Mouse (Mus musculus): ENCODE measurements at regions not wholly inside any gene's neighbourhood (a gene's known extent, or its start where the extent isn't known, plus 50 kb on each side); places are given as distances from the start of the nearest gene placed in this dataset.

DNA sequence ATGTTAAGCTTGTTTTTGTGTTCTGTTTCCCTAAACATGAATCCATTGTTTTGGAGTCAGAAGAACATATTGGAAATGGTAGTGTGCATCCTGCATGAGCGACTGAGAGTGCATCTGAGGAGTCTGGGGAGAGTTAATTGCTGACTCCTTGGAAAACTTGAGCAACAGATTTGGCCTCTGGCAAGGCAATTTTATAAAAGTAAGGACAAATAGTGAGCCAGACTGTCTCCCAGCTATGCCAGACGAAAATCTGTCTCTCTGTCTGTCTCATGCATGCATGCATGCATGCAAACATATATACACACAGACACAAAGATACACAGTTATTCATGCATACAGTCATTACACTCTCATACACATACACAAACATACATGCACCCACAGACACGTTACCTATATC, 2232.7 kb downstream of the 4930444P10Rik start:
- Histone ChIP-seq H3K9me3 (ENCODE audit: control insufficient read depth, low read length) (no peaks in the 10 kb centered on the region), H3K36me3 (ENCODE audit: control insufficient read depth, insufficient read depth, low read length) (no peaks in the 10 kb centered on the region), H3K4me2 (replicated peaks; ENCODE audit: low read depth) (no peak overlapping the region), H3K9ac (ENCODE audit: low read length) (no peak overlapping the region), H3K27me3 (ENCODE audit: control insufficient read depth, insufficient read depth, low read length) (no peaks in the 10 kb centered on the region), H3K4me1 (replicated peaks; ENCODE audit: control insufficient read depth, insufficient read depth) (no peaks in the 10 kb centered on the region), H3K27ac (replicated peaks) (no peak overlapping the region), H3K4me3 (ENCODE audit: low read depth, low read length) (no peak overlapping the region)
- no peak for ATAC-seq (ENCODE audit: low FRiP score, low TSS enrichment)
- no peak for DNase-seq (ENCODE audit: low spot score)
- WGBS: 72% methylated on average over 3 of the region's 3 CpGs
- no peak for TF ChIP-seq EP300 (optimal IDR thresholded peaks at IDR 0.05)
- no peak for TF ChIP-seq CTCF (IDR thresholded peaks at IDR 0.05; ENCODE audit: low read depth)

DNA sequence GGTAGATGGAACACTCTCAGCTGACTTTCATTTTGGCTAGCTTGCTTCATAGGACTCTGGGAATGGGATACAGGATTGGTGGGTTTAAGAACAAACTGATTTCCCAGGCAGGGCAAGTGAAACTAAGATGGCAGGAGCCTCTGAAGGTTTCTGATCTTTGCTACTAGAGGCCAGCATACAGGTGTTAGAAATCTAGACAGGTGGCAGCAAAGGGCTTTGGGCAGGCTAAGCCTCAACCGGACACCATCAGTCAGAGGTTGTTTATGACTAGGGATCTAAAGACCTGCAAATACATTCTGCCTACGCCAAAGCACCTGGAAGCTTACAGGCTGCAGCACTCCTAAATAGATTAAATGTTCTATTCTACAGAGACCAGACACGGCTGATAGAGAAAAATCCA, 2233.4 kb downstream of the 4930444P10Rik start:
- ATAC-seq (ENCODE audit: low FRiP score, low TSS enrichment) (no peak), DNase-seq (ENCODE audit: low spot score) (no peak)
- H3K36me3 ChIP-seq (ENCODE audit: control insufficient read depth, insufficient read depth, low read length): no peaks in the 10 kb centered on the region
- no peaks in the 10 kb centered on the region for H3K9me3 ChIP-seq (ENCODE audit: control insufficient read depth, low read length)
- H3K4me2 ChIP-seq (replicated peaks; ENCODE audit: low read depth): no peak overlapping the region
- H3K27me3 ChIP-seq (ENCODE audit: control insufficient read depth, insufficient read depth, low read length): no peaks in the 10 kb centered on the region
- no peak overlapping the region for H3K9ac ChIP-seq (ENCODE audit: low read length)
- H3K4me3 ChIP-seq (ENCODE audit: low read depth, low read length): no peak overlapping the region
- H3K4me1 ChIP-seq (replicated peaks; ENCODE audit: control insufficient read depth, insufficient read depth): no peaks in the 10 kb centered on the region
- 42% methylated on average over 3 of the region's 3 CpGs for WGBS
- no peak overlapping the region for H3K27ac ChIP-seq (replicated peaks)
- TF ChIP-seq CTCF (IDR thresholded peaks at IDR 0.05; ENCODE audit: low read depth) (peak; percentile 49), EP300 (optimal IDR thresholded peaks at IDR 0.05) (no peak)

DNA sequence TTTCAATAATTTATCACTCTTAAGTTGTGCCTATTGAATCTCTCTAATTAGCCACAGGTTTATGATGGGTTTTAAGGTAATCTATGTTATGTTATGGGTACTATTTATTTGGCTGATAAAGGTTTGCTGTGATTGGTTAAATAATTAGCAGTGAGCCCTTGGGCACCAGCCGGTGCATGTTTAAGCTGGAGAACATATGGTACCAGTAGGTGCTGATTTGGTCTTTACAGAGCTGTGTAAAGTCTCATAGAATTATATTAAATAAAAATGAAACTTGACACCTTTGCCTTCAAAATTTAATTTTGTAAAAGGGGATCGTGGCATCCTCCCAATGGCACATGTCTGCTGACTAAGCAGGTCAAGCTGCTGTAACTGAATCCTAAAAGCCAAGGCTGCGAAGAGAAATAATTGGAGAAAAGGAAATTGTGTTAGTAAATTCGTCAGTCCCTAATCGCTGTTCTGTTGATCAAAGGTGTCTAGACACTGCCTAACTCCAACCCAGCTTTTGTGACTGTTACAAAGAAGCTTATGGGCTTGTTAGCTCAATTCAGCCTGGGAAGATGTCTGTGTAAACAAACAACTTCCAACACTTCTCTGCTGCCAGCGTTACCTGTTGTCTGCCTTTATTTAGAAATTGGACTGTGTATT, 2234.6 kb downstream of the 4930444P10Rik start:
- Histone ChIP-seq H3K9me3 (ENCODE audit: control insufficient read depth, low read length) (no peaks in the 10 kb centered on the region), H3K4me3 (ENCODE audit: low read depth, low read length) (no peak overlapping the region), H3K9ac (ENCODE audit: low read length) (no peak overlapping the region), H3K36me3 (ENCODE audit: control insufficient read depth, insufficient read depth, low read length) (no peaks in the 10 kb centered on the region), H3K27ac (replicated peaks) (no peak overlapping the region), H3K4me2 (replicated peaks; ENCODE audit: low read depth) (no peak overlapping the region), H3K27me3 (ENCODE audit: control insufficient read depth, insufficient read depth, low read length) (no peaks in the 10 kb centered on the region), H3K4me1 (replicated peaks; ENCODE audit: control insufficient read depth, insufficient read depth) (no peaks in the 10 kb centered on the region)
- ATAC-seq (ENCODE audit: low FRiP score, low TSS enrichment) (no peak), DNase-seq (ENCODE audit: low spot score) (no peak)
- TF ChIP-seq EP300 (optimal IDR thresholded peaks at IDR 0.05): no peak
- no peak for TF ChIP-seq CTCF (IDR thresholded peaks at IDR 0.05; ENCODE audit: low read depth)
- WGBS: 46% methylated on average over 6 of the region's 6 CpGs

DNA sequence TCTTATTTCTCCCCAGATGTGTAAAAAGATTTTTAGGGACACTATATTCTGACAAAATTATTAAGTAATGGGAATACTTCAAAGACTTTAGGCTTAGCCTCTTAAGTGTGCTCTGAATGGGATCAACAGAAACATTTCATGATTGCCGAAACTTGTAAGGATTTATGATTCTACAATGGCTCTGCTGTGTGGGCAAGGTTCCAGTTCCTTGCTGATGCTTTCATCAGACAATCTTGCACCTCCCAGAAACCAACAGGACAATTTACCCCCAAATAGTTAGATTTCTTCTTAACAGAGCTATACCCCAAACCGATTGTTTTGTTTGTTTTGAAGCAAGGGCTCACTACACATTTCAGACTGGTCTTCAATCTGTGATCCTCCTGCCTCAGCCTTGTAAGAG, 2236.1 kb downstream of the 4930444P10Rik start:
- Histone ChIP-seq H3K9ac (ENCODE audit: low read length) (no peak overlapping the region), H3K27ac (replicated peaks) (no peak overlapping the region), H3K4me3 (ENCODE audit: low read depth, low read length) (no peak overlapping the region), H3K36me3 (ENCODE audit: control insufficient read depth, insufficient read depth, low read length) (no peaks in the 10 kb centered on the region), H3K4me1 (replicated peaks; ENCODE audit: control insufficient read depth, insufficient read depth) (no peaks in the 10 kb centered on the region), H3K4me2 (replicated peaks; ENCODE audit: low read depth) (no peak overlapping the region), H3K27me3 (ENCODE audit: control insufficient read depth, insufficient read depth, low read length) (no peaks in the 10 kb centered on the region), H3K9me3 (ENCODE audit: control insufficient read depth, low read length) (no peaks in the 10 kb centered on the region)
- ATAC-seq (ENCODE audit: low FRiP score, low TSS enrichment) (no peak), DNase-seq (ENCODE audit: low spot score) (no peak)
- TF ChIP-seq CTCF (IDR thresholded peaks at IDR 0.05; ENCODE audit: low read depth) (no peak), EP300 (optimal IDR thresholded peaks at IDR 0.05) (no peak)
- 57% methylated on average over 2 of the region's 2 CpGs for WGBS

- ATAC-seq (ENCODE audit: low FRiP score, low TSS enrichment) (no peak), DNase-seq (ENCODE audit: low spot score) (no peak)
- TF ChIP-seq EP300 (optimal IDR thresholded peaks at IDR 0.05): no peak
- no peak for TF ChIP-seq CTCF (IDR thresholded peaks at IDR 0.05; ENCODE audit: low read depth)
- Histone ChIP-seq H3K27me3 (ENCODE audit: control insufficient read depth, insufficient read depth, low read length) (no peaks in the 10 kb centered on the region), H3K9ac (ENCODE audit: low read length) (no peak overlapping the region), H3K4me3 (ENCODE audit: low read depth, low read length) (no peak overlapping the region), H3K9me3 (ENCODE audit: control insufficient read depth, low read length) (no peaks in the 10 kb centered on the region), H3K27ac (replicated peaks) (no peak overlapping the region), H3K4me1 (replicated peaks; ENCODE audit: control insufficient read depth, insufficient read depth) (no peaks in the 10 kb centered on the region), H3K36me3 (ENCODE audit: control insufficient read depth, insufficient read depth, low read length) (no peaks in the 10 kb centered on the region), H3K4me2 (replicated peaks; ENCODE audit: low read depth) (no peak overlapping the region)
- 72% methylated on average over 5 of the region's 5 CpGs for WGBS
Observed at GRCm38 (mm10) chr1:13851144-13851543, 2242.0 kb downstream of the 4930444P10Rik start.

GRCm38 (mm10) chr1:13849071-13849470, 2244.1 kb downstream of the 4930444P10Rik start:
- H3K4me2 ChIP-seq (replicated peaks; ENCODE audit: low read depth): no peak overlapping the region
- H3K27me3 ChIP-seq (ENCODE audit: control insufficient read depth, insufficient read depth, low read length): no peaks in the 10 kb centered on the region
- no peaks in the 10 kb centered on the region for H3K9me3 ChIP-seq (ENCODE audit: control insufficient read depth, low read length)
- no peak overlapping the region for H3K9ac ChIP-seq (ENCODE audit: low read length)
- no peaks in the 10 kb centered on the region for H3K4me1 ChIP-seq (replicated peaks; ENCODE audit: control insufficient read depth, insufficient read depth)
- TF ChIP-seq EP300 (optimal IDR thresholded peaks at IDR 0.05) (peak; percentile 47), CTCF (IDR thresholded peaks at IDR 0.05; ENCODE audit: low read depth) (no peak)
- H3K27ac ChIP-seq (replicated peaks): no peak overlapping the region
- ATAC-seq (ENCODE audit: low FRiP score, low TSS enrichment): no peak
- H3K4me3 ChIP-seq (ENCODE audit: low read depth, low read length): no peak overlapping the region
- DNase-seq (ENCODE audit: low spot score): no peak
- H3K36me3 ChIP-seq (ENCODE audit: control insufficient read depth, insufficient read depth, low read length): no peaks in the 10 kb centered on the region
- WGBS: 66% methylated on average over 4 of the region's 4 CpGs
